Mouse (Mus musculus): ENCODE results near the gene Cdc42bpa. TPM values are rescaled to one million over a fixed set of nuclear protein-coding genes. Genes with fewer than 3 reads are reported as not detected.

Gene Cdc42bpa
- total RNA-seq (2017): 0.11 to 2.7 TPM (median 2.0 TPM) in 3 replicates

DNA sequence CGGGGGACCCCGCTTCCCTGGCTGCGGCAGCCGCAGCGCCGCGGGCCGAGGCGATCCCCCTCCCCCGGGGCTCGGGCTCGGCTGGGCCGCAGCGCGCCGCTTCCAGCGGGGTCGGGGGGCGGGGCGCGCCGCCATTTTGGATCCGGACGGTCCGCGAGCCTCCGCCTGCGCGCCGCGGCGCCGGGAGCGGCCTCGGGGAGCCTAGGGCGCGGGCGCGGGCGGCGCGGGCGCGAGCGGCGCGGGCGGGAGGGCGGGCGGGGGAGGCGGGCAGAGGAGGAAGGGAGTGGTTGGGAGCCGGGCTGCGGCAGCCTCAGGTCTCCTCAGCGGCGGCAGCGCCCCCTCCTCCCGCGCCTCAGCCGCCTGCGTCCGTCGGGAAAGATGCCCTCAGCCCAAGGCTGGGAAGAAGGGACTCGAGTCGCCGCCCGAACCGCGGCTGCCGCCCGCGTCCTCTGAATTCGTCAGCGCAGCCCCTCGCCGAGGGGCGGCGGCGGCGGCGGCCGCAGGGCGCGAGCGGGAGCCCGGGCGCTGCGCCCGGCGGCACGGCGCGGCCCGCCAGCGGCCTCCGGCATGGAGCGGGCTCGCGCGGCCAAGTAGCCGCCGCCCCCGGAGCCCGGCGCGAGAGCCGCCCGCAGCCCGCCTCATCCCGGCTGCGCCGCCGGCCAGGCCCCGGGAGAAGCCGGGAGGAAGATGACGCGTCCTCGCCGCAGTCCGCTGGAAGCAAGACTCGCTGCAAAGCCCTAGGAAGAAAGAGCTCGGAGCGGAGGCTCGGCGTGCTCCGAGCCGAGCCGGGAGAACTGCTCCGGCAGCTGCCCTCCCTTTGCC, at the start of gene Cdc42bpa:
Gene Cdc42bpa, plus strand, starts transcription at position 752 of the 822 bp plus-strand sequence.
- ATAC-seq (replicated peaks; ENCODE audit: insufficient number of reproducible peaks, low FRiP score, low TSS enrichment, poor library complexity, severe bottlenecking): no peak

DNA sequence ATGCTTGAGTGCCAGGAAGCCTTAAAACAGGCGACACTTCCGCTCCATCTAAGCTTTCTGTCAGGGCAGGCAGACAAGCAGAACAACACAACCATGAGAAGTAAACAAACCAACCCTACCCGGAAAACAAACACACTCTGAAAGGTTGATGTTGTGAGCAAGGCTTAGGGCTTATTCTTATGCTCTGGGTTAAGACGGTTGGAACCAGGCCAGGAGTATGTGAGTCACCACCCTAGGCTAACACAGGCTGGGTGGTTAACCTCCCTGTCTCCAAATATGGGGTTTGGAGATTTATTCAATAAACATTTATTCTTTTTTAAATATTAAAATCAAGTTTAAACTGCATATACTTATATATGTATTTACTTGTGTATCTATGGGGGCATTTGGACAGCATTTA, 46.8 kb upstream of the Cdc42bpa start:
- no peak for ATAC-seq (replicated peaks; ENCODE audit: insufficient number of reproducible peaks, low FRiP score, low TSS enrichment, poor library complexity, severe bottlenecking)

DNA sequence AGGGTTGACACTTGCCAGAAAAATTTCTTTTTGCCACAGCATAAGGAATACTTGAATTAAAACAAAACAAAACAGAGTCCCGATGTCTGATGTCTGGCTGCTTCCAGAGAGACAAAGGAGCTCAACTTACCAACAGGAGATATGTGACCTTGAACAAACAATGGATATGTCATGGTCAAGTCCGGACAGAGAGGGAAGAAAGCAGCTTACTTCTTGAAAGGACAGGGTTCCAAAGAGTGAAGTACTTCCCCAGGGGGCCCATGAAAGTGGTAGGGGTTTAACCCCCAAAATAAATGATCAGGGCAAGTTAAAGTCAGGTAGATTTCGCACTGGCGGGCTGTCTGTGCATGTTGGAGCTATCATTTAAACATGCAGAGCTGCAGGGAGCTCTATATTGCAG, 43.2 kb upstream of the Cdc42bpa start:
- ATAC-seq (replicated peaks; ENCODE audit: insufficient number of reproducible peaks, low FRiP score, low TSS enrichment, poor library complexity, severe bottlenecking): no peak

DNA sequence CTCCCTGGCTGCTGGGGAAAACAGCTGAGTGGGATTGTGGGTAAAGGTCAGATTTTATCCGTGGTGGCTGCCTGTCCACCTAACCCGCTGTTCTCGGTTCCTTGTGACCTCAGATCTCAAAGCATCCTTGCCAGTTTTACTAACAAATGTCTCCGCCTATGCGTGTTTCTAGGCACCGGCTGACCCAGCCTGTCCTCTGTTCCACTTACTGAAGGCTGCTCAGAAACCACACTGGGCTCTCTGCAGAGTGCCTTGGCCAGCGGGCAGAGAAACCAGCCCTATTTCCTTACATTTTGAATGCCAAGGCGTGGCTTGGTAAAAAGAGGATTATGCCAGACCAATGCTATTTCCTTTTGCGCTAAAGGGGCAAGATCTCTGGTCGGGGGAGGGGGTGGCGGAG, 42.8 kb upstream of the Cdc42bpa start:
- ATAC-seq (replicated peaks; ENCODE audit: insufficient number of reproducible peaks, low FRiP score, low TSS enrichment, poor library complexity, severe bottlenecking): no peak

DNA sequence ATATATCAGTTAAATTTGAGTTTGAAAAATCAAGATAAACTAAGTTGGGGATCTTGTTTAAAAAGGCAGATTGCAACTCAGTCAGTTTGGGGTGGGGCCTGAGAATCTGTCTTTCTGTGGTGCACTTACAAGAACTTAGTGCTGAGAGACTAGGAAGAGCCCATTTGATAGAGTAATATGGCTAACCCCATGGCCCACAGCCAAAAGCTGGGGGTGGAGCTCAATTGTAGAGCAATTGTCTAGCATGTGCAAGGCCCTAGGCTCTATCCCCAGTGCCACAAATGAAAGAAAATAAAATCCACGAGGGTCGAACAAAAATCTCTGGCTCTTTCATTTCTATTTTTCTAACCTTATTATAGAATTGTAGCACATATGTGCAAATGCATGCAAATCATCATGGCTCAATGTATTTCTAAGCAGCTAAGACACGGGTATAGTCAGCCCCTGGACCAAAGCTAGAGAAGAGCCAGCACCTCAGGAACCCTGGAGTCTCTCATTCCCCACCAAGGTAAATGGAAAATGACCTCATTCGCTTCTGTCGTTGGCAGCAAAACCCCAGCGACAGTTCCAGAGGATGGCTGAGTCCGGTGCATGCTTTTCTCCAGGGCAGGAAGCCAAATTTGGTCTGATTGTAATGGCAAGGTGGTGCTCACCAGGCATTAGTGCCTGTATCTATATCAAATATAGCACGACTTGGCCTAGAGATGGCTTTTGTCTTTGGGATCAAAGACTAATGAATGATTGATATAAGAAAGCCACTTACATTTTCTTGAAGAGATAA, 40.4 kb upstream of the Cdc42bpa start:
- no peak for ATAC-seq (replicated peaks; ENCODE audit: insufficient number of reproducible peaks, low FRiP score, low TSS enrichment, poor library complexity, severe bottlenecking)

DNA sequence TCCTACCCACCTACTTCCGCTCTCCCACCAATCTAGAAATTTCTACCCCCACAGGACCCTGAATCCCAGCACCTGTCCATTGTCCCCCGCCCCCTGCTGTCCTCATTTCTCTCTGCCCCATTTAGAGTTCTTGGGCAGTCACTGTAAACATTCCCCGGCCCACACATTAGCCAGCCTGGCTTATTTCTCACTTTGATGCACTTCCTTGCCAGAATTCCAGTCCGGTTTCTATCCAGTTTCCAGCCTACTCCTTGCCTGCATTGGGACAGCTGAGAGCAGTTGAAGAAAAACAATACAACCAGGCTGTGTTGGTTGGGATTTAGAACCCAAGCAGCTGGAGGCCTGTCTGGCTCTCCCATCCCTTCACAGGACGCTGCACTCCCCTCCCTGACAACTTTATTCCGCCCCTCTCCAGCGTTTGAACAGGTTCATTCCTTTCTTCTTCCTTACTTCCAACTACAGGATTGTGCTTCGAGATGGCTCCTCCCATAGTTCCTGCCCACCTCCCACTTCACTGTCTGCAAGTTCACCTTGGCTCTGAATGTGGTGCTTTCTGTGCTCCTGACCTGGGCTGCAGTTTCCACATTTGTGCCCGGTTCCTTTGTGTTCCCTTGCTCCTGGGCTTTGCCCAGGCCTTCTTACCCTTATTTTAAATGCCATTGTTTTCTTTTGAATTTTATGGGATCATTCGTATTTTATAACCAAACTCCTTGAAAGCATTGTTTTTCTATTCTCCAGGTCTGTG, 36.4 kb upstream of the Cdc42bpa start:
- no peak for ATAC-seq (replicated peaks; ENCODE audit: insufficient number of reproducible peaks, low FRiP score, low TSS enrichment, poor library complexity, severe bottlenecking)

DNA sequence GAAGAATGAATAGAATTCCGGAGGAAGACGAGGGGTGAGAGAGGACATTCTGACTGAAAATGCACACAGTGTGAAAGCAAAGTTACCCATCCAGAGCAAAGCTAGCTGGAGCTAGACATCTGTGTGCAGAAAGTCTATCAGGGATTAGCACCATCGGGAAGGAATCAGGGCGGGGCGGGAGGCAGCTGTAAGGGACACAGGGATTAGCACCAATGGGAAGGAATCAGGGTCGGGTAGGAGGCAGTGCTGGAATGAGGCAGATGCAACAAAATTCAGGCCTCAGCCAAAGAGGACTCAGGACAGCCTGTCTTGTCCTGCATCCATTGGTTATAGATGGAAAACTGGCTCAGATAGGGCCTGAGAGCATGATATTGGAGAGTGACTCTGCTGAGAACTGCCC, 34.0 kb upstream of the Cdc42bpa start:
- ATAC-seq (replicated peaks; ENCODE audit: insufficient number of reproducible peaks, low FRiP score, low TSS enrichment, poor library complexity, severe bottlenecking): no peak

DNA sequence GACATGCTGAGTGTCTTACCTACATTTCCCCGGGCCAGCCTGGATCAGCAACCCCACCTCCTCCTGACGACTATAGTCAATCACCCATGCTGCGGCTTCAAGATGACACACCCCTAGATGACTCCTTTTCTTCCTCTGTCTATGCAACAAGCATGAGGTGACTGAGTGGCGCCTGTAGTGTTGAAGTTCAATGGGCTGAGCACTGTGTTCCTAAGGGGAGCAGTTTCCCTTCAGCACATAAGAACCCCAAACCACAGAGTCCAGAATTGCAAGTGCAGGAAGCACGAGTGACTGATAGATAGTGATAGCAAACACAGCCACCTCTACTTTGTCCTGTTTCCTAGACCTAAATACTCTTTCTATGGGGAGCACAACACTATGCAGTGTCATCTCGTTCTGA, 33.2 kb upstream of the Cdc42bpa start:
- no peak for ATAC-seq (replicated peaks; ENCODE audit: insufficient number of reproducible peaks, low FRiP score, low TSS enrichment, poor library complexity, severe bottlenecking)

DNA sequence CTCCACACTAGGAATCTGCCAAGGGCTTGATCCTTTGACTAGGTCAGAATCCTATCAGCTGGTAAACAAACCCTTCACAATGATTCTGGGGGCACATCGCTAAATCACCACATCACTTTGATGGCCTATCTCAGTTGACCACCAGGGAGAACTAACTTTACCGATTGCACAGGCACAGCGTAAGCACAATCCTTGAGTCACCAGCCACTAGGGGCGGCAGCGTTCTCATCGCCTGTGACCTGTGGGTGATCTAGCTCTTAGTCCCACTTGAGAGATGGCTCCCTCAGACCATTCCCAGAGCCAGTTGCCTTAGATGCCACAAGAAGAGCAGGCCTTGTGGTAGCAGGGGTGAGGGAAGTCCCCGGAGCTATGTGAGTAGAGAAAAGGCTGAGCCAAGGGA, 31.4 kb upstream of the Cdc42bpa start:
- ATAC-seq (replicated peaks; ENCODE audit: insufficient number of reproducible peaks, low FRiP score, low TSS enrichment, poor library complexity, severe bottlenecking): no peak

DNA sequence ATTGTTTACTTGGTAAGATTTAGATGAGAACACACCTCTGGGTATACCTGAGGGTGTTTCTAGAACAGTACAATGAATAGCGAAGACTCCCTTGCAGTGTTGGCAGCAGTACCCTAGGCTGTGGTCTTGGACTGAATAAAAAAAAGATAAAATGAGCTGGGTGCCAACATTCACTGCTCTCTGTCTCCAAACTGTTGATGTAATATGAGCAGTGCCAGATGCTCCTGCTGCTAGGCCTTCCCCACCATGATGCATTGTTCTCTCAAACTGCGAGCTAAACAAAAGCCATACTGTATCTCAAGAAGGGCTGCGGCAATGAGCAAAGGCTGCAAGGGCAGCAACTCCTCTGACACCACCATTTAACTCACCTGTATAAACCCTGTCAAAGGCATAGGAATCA, 29.0 kb upstream of the Cdc42bpa start:
- ATAC-seq (replicated peaks; ENCODE audit: insufficient number of reproducible peaks, low FRiP score, low TSS enrichment, poor library complexity, severe bottlenecking): no peak

DNA sequence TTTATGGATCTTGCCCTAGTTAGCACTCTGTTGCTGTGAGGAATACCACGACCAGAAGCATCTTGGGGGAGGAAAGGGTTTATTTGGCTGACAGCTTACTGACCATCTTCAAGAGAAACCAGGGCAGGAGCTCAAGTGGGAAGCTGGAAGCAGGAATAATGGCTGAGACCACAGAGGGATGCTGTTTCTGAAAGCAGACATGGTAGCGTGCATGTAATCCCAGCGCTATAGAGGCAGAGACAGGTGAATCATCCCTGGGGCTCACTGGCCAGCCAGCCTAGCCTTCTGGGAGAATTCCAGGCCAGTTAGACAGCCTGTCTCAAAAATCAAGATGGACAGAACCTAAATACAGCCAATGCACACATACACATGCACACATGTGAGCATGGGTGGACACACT, 26.2 kb upstream of the Cdc42bpa start:
- ATAC-seq (replicated peaks; ENCODE audit: insufficient number of reproducible peaks, low FRiP score, low TSS enrichment, poor library complexity, severe bottlenecking): no peak

DNA sequence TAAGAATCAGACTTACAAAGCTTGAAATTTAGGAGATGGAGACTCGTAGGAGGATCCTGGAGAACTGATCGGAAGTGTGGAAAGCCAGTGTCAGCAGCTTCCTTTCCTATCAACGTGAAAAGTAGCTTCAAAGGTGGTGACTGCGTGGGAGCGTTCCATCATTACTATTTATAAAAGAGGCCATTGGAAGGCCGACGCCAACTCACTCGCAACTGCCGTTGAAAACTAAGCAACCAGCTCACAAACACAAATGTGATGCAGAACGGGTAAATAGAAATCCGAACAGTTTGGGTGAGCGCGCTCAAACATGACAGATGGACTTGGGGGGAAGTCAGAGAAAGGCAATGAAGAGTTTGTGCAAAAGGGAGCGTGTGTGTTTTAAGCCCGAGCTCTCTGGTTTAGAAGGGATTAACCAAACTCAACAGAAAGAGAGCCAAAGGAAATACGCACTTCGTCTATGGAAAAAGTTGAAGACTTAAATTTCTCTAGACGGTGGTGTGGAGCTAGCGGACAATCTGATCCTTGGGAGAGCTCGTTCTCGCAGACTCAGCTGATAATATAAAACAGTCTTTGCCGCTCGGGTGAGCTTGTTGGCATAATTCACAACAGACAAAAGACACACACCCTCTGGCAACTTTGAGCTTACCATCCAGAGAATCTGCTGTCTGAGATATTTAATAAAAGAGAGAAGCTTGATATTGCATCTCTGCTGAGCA, 20.0 kb upstream of the Cdc42bpa start:
- ATAC-seq (replicated peaks; ENCODE audit: insufficient number of reproducible peaks, low FRiP score, low TSS enrichment, poor library complexity, severe bottlenecking): no peak

DNA sequence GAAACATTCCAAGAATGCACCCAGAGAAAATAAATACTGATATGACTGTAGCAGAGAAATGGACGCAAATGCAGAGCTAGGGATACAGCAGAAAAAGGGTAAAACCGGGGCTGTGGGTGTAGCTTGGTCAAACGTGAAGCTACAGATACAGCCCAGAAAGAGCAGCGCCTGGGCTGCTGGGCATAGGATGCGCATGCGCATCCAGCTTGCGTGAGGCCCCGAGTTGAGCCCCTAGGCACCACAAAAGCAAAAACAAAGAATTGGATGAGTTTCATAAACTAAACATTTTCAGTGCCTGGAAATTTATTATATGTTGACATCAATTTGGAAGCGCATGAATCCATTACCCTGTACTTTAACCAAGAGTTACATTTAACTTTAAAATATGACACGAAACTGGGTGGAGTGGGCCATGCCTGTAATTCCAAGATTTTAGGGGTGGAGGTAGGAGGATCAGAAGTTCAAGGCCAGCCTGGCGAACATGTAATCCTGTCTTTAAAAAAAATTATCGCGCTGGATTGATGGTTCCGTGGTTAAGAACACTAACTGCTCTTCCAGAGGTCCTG, 19.4 kb upstream of the Cdc42bpa start:
- ATAC-seq (replicated peaks; ENCODE audit: insufficient number of reproducible peaks, low FRiP score, low TSS enrichment, poor library complexity, severe bottlenecking): no peak

DNA sequence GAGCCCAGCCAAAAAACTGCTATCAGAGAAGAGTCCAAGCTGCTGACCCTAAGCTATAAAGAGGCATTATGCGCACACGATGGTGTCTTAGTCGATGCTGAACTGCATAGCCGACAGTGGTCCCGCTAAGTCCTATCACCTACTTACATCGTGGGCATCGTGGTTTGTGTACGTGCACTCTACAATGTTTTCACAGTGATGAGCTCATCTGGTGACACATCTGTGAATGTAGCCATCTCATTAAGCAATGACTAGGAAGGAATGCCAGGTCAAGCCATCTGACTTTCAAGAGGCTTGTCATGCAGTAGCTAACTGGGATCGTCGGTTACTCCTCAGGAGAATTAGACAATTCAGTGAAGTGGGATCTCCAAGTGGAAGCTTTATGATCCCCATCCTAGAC, 15.3 kb upstream of the Cdc42bpa start:
- ATAC-seq (replicated peaks; ENCODE audit: insufficient number of reproducible peaks, low FRiP score, low TSS enrichment, poor library complexity, severe bottlenecking): no peak

DNA sequence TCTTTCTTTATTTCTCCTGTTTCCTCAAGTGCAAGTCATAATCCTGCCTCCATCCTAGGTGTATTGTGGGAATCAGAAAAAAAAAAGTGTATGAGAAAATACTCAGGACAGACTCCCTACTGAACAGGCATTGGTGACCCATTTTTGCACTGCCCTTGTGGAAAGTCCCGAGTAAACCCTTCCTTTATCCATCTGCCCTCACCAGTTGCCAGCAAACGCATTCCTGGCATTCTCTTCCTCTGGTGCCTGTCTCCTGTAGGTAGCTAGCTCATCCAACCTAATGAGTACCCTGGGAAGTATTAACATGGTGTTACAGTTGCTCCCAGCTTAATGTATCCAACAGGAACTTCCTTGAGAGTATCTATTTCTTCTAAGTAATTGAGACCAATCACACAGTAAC, 13.7 kb upstream of the Cdc42bpa start:
- no peak for ATAC-seq (replicated peaks; ENCODE audit: insufficient number of reproducible peaks, low FRiP score, low TSS enrichment, poor library complexity, severe bottlenecking)

DNA sequence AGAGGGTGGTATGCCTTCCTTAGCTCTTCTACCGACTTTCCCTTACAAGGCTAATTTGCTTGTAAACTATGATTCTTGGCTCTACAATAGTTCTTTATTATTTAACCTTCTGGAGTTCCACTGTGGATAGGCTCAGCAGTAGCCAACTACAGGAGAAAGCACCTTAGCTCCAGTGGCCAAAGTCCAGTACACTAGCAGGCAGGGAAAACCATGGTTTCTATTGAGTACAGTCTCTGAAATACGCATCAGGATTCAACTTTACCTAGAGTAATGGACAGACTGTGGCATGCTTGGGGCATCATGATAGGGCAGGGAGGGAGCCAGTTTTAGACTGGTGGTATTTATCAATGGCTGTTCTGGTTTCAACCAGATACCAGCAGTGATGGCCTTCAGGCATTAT, 12.6 kb upstream of the Cdc42bpa start:
- no peak for ATAC-seq (replicated peaks; ENCODE audit: insufficient number of reproducible peaks, low FRiP score, low TSS enrichment, poor library complexity, severe bottlenecking)

DNA sequence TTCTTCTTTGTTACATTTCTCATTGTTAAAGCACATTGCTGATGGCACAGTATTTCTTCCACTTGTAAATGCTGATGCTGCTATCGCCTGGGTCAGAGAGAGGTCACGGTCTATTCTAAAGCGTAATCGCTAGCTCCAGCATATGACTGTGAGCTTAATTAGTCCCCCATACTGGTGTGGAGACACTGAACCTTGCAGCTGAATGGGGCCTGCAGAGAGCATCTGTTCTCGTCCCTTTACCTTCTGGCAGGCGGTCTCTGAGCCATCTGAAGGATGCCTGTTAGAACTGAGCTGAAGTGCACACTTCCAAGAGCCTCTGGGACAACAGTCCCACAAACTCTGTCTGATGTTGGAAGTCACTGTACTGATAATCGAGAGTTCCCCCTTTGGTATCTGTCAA, 8.7 kb upstream of the Cdc42bpa start:
- ATAC-seq (replicated peaks; ENCODE audit: insufficient number of reproducible peaks, low FRiP score, low TSS enrichment, poor library complexity, severe bottlenecking): no peak

DNA sequence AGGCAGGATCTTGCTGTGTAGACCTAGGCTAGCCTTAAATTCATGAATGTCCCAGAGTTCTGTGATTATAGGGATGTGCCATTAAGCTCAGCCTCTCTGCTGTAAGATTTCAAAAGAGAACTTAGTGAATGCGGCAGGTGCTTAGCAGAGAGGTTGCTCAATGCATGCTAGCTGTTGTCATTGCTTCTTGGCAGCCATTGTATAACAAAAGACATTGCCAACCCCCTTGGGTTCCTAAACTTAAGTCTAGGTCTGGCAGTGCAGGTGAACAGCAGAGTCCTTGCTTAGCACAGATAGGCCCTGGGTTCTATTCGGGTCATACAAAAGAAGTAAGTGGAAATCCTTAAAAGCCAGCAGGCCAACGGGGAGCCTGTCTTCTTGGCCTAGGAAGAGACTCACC, 7.0 kb upstream of the Cdc42bpa start:
- no peak for ATAC-seq (replicated peaks; ENCODE audit: insufficient number of reproducible peaks, low FRiP score, low TSS enrichment, poor library complexity, severe bottlenecking)

DNA sequence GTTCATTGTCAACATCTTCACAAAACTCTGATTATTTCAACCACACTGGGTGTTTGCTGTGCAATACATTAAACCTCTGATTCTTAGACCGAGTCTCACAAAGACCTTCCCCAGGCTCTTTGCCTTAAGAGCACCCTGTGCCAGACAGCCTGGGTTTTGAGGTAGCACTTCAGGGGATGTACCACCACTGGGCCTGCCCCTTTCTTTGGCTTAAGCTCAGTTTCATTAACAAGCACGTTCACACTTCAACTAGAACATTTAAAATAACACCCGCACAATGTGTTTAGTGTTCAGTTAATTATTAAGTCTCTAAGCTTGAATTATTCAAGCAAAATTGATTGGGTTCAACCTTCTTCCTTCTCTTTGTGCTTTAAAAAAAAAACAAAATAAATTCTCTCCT, 2.8 kb upstream of the Cdc42bpa start:
- ATAC-seq (replicated peaks; ENCODE audit: insufficient number of reproducible peaks, low FRiP score, low TSS enrichment, poor library complexity, severe bottlenecking): no peak
